Mouse (Mus musculus): ENCODE results near the gene Tmem198.

Tmem198 gene

DNA sequence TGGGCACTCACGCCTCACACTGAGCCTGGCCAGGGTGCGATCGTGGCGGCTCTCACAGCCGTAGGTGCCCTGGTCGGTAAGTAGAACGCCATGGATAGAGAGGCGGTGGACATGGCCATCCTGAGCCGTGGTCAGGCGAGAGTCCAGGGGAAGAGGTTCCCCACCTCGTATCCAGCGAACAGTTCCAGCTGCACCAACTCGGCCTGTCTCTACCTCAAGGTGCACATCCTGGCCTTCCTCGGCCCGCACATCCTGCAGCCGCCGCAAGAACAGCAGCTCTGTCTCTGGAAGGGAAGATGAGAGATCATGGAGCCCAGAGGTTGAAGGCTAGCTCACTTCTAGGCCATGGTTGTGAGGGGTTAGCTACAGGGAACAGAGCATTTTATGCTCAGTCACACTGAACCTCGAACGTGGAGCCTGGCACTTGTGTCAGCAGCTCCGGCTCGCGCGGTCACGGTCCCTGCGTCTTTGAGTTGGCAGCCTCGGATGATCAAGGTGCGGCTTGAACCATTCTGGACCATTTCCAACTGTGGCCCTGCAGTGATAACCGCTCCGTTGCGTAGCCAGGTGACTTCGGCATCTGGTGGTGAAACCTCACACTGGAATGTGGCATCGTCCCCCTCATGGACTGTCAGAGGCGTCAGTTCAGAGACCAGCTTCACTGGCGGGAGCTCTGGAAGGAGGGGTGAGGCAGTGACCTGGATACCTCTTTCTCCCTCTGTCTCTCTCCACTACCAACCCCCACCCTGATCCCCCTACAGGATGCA lies 11.6 kb downstream of the Tmem198 start:
- peak; percentile 7 for DNase-seq

DNA sequence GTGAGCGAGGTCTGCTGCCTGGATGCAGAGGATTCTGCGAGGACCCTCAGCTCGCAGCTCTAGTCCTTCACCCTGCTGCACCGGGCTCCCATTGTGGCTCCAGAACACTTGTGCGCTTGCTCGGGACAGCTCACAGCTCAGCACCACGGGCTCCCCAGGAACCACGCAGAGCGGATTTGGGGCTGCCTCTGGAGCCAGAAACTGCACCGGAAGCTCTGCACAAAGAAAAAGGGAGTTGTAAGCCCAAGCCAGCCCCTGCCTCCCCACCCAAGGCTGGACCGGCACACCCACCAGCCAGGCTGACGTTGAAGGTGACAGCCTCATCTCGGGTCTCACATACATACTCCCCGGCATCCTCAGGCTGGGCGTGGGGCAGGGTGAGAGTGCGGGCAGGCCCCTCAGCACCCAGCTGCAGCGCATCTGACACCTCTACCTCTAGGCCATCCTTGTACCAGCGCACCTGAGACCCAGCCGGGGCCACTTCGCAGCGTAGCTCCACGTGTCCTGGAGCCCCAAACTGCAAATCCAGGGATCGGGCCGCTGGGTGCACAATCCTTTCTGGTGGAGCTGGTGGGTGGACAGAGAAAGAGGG lies 13.3 kb downstream of the Tmem198 start:
- DNase-seq = peak; percentile 4

DNA sequence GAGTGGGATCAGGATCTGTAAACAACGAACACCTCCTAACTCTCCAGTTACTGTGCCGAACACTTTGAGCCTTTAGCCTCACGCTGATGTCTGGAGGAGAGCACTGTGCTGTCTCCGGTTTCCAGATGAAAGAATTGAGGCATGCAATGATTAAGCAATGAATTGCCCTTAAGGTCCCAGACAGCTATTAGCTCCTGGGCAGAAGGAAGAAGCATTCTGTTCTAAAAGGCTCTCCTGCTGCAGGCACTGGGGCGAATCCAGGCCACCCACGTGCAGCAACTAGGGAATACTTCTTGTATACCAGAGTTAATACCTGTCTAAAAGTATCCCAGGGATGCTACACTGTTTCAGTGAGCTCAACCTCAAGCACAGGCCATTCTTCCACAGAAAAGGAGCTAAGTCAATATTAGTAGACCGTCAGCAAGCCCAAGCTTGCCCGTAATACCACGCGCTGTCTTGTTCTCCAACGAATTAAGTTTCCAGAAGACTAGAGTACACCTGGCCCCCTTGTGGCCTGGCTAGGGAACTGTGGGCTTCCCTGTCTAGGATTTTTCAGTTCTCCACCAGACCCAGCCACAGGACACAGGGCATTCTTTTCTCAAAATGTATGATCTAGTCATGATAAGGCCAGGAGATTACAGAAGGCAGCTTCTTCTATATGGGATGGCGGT lies 15.7 kb downstream of the Tmem198 start:
- peak; percentile 63 for DNase-seq

DNA sequence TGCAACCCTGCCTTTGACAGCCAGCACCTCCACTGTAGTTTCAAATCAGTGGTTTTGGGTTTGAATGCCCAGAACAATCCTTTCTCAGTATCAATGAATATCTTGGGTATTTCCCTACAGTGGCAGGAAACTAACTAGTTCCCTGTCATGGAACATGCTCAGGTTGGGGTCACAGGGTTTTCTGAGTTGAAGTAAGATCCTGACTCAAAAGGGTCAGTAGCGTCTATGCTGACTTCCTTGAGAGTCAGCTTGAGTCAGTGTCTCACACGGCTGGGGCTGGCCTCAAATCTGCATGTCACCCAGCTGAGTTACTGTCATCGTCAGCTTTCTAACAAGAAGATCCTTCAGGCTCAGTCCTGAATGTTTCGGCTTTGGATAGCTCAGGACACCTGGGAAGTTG lies 19.6 kb downstream of the Tmem198 start:
- no peak for DNase-seq

DNA sequence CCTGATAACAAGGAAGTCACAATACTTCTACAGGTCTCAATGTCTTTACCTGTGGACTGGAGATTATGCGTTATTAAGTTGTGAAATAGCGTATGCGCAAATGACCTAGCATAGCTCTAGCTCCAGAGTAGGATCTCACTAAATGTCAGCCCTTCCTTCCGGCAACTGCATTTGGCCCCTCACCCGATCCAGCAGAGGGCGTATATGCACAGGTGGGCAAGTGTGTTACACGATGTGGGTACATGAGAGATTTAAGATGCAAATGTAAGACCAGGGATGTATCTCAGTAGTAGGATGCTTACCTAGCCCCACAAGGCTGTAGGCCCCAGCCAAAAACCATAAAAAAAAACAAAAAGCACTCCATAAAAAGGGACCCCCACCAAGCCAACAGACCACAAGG lies 20.1 kb downstream of the Tmem198 start:
- DNase-seq = no peak

DNA sequence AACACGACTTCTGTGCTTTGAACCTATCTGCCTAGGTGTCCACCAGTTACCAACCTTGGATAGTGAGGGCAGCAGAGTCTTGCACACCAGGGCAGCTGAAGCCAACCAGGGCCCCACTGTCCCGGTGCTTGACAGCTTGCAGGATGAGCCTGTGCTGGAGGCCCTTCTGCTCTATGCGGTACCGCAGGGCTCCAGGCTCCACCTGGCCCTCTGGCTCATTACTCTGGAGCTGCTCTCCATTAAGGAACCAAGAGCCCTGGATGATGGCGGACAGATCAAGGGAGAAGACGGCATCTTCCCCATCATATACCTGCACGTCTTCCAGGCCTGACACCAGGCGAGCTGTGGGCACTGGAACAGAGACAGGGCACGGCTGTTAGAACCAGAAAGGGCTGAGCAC lies 22.6 kb downstream of the Tmem198 start:
- no peak for DNase-seq

DNA sequence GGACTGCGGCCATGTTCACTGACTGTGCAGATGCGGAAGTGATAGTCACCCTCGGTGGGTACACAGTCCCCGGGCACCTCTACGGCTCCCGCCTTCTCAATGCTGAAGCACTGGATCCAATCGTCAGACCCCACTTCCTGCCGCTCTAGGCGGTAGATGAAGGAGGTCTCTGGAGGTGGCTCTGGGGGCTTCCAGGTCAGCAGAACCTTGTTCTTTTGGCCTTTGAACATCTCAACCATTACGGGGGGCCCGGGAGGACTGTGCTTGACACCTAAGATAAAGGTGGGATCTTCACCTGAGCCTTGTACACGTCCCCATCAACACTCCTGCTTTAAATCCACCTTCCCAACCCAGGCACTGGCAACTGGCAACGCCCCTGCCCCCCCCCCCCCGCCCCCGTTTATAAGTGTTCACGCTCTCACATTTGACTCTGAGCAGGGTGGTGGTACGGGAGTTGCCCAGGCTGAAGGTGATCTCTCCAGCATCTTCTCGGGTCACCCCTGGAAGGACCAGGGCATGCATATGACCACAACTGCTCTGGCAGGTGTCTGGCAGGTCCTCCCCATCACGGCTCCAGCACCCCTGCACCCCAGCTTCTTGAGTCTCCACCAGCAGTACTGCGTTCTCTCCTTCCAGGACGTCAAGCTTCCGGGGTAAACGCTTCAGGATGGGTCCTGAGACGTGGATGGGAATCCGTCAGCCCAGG lies 23.8 kb downstream of the Tmem198 start:
- no peak for DNase-seq

DNA sequence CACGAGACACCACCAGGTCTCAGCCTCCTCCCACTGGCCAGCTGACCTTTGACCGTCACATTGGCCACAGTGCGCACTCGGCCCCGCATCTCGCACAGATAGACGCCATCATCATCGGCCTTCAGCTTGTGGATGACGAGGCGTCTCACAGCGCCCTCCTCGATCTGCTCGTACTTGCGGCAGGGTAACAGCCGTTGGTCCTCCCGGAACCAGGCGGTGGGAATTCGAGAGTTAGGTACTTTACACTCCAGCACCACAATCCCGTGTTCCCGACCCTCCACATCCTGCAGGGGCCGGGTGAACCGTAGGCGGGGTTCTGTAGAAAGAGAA lies 24.3 kb downstream of the Tmem198 start:
- DNase-seq = no peak

DNA sequence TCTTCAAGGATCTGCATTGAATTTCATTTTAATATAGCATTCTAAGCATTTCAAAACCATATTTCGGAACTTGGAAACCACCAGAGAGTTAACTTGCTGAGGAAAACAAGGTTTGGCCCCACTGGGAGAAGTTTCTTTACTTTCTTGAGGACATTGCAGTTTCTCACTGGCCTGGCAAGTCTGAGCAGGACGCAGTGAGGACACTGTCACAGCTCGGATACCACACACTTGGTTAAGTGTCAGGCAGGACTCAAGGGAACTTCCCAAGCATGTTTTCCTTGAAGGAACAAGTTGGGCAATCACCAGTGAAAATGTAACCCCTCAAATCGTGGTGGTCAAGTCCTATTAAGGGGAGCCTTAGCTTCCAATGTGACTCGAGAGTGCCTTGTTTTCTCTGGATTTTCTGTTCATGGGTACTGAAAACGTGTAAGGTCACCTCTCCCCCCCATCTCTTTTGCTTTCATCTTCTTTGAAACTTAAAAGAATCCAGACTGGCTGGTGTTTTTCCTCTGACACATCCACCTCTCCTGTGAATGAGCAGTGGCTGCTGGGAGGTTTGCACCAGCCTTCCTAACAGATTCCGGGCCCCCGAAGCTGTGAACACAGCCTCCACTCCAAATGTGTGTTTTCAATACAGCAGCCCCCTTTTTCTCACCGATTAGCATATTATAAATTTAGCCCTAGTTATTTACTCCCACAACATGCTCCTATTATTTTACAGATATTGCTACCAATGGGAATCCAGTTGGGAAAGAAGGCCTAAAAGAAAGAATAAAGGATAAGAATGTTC lies 25.1 kb downstream of the Tmem198 start:
- DNase-seq = no peak

DNA sequence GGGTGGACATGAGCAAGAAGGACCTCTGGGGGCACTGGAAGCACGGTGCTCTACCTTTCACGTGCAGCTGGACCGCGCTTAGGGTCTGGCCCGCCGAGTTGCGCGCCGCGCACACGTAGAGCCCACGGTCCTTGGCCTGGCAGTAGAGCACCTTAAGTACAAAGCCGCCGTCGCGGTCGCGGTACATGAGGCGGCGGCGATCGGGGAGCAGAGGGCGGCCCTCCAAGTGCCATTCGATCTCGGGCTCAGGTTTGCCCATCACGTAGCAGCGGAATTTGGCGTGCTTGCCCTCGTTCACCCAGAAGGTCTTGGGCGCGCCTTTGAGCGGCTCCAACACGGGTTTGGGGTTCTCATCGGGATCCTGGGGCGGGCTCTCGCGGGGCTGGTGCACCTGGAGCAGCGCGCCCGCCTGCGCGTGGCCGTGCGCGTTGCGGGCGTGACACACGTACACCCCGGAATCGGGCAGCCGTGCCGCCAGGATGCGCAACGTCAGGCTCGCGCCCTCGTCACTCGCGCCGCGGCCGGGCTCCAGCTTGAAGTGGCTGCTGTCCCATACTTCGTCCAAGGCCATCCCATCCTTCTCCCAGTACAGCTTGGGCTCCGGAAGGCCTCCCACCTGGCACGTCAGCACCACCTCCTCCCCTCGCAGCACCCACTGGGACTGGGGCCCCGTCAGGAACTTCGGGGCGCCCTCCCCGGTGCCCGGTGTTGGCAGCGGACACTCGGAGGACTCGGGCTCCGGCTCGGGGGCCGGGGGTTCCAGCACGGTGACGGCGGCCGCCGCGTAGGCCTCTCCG lies 26.0 kb downstream of the Tmem198 start:
- peak; percentile 74 for DNase-seq

DNA sequence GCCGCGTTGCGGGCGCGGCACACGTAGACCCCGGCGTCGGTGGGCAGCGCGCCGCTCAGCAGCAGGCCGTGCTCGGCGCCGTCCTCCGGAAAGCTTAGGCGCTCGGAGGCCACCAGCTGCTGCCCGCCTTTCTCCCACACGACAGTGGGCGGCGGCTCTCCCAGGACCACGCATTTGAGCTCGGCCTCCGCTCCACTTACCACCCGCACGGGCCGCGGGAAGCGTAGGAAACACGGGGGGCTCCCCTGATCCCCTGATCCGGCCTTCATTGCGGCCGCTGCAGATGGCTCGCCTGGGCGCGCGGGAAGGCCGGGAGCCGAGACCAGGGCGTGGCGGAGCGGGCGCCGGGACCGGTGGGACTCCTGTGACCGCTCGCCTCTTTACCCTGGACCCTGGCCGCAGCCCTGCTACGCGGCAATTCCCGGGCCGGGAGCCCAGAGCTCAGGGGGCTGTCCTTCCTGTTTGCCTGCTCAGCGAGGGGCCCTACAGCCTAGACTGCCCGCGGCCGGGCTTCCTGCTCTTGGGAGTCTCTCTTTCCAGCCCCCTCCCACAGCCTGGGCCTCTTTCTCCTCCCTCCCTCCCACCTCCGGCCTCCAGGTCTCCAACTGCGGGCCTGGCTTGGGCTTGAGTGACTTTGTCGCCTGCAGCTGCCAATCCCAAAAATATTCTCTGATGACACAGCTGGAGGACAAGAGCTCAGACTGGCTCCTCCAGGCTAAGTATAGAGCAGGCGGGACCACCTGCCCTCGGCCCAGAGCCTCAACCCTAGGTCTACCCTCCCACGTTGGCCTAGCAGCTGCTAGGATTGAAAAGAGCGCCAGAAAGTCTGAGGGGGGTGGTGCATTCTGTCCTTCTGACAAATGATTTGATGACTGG lies 26.9 kb downstream of the Tmem198 start, which contains the start of gene Obsl1:
Obsl1 (minus strand) TSS at position 497 of the 876 bp plus-strand sequence.
- peak; percentile 90 for DNase-seq

DNA sequence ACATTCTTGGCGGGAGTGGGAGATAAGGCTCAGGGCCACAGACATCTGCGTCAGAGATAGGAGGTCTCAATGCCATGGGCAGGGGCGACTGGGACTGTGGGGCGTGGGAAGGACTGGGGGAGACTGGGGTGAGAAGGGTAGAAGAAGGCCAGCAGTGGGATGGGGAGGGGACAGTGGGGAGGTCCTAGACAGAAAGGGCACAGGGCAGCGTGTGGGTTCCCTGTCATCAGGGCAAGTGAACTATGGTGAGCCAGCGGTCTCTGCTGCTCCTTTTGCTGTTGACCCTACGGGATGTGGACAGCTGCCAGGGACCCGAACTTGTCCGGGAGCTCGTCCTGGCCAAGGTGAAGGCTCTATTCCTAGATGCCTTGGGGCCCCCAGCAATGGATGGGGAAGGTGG lies 27.7 kb downstream of the Tmem198 start, which contains the start of gene Inha:
Inha (plus strand) TSS at position 72 of the 400 bp plus-strand sequence.
- DNase-seq = no peak

DNA sequence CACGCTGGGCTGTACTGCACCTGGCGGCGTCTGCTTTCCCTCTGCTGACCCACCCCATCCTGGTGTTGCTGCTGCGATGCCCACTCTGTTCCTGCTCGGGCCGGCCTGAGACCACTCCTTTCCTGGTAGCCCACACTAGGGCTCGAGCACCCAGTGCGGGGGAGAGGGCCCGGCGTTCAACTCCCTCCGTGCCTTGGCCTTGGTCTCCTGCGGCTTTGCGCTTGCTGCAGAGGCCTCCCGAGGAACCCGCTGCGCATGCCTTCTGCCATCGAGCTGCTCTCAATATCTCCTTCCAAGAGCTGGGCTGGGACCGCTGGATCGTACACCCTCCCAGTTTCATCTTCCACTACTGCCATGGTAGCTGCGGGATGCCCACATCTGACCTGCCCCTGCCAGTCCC lies 30.3 kb downstream of the Tmem198 start:
- DNase-seq = no peak

DNA sequence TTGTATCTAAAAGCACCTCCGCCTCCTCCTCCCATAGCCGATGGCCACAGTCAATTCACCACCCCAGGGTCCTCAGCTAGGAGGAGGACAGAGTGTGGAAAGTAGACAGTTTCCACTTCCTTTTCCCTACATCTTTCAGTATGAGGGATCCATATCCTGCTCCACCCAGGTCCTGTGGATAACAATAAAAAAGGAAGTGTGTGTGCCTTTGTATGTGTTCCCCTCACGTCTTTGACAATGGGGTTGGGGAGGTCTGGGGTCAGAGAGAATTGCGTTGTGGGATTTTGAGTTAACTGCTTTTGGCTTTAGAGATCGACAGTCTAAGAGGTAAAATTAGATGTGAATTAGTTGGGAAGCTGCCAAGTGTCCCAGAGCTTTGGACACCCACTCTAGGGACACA lies 30.8 kb downstream of the Tmem198 start:
- DNase-seq = no peak

DNA sequence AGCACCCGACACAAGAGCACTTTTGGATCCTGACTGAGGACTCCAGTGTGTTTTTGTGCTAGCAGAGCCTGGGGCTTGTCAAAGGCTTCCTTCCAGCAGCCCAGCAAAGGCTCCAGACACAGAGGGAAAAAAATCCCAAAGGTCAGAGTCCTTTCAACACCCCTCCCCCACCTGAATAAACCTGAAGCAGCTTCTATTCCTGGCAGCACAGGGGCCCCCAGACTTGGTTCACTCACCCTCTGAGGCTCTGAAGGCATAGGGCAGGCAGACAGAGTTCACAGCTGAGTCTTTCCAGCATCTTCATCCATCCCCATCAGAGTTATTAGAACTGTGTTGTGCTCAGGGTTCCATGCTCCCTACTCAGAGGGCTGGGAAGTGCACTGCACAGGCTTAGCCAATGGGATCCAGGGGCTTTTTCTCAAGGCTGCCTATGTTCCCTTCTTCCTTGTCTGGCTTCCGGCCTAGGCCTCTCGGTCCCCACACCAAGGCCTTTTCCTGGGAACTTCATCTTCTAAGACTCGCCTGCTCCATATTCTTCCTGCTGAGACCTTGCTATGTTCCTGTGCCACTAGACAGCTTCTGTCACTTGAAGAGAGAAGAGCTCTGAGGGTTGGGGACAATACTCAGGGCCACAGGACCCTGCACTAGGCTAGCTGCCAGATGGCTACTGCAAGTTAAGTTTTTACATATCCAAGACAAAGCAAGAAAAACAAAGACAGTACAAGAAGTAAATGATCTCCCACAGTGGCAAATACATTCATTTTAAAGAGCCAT lies 32.3 kb downstream of the Tmem198 start:
- peak; percentile 54 for DNase-seq

DNA sequence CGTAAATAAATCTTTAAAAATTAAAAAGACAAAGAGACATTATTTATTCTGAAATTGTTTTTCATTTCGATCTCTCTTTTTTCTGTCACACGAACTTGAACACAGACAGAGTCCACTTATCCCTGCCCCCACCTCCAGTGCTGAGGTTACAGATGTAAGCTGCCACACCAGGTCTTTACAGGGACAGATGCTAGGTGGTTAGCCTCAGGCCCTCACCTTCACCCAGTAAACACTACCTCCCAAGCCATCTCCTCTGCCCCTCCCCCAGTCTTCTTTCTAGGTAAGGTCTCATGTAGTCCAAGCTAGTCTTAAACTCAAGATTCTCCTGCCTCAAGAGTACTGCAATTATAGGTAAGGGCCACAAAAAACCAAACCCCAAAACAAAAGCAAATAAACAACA lies 33.2 kb downstream of the Tmem198 start:
- no peak for DNase-seq

DNA sequence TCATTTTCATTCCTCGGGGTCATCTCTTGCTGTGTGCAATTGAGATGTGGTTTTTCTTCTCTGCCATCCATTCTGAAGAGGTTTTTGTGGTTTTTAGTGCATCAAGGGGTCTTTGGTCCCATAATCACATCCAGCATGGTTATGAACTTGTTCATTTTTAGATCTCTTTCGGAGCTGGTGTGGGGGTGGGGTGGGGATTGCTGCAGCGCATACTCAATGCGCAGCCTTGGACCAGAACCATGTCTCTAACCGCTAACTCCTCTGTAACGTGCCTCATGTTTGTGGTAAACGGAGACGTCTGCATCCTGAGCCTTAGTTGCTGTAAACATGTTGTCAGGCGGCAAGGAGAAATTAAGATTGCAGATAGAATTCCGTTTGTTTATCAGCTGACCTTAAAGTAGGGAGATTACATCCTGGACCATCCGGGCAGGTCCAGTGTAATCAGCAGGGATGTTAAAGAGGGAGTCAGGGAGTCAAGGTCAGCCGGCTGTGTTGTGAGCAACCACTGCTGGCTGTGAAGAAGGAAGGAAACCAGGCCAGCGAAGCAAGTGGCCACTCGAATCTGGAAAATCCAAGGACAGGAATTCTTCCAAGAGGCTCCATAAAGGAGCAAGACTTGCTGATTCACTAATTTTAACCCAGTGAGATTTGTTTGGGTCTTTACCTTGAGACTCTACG lies 37.5 kb downstream of the Tmem198 start:
- no peak for DNase-seq

DNA sequence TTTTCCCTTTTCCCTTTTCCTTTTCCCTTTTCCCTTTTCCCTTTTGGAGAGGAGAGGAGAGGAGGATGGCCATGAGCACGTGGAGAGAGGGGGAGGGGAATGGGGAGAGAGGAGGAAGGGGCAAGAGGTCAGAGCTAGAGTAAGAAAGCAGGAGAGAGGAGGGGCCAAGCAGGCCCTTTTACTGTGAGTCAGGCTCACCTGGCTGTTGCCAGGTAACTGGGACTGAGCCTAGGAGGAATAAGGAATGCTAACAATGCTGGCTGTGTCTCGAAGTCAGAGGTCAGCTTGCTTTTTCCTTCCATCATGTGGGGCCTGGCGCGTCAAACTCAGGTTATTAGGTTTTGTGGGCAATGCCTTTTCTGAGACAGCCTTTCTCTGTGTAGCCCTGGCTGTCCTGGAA lies 38.7 kb downstream of the Tmem198 start:
- no peak for DNase-seq

DNA sequence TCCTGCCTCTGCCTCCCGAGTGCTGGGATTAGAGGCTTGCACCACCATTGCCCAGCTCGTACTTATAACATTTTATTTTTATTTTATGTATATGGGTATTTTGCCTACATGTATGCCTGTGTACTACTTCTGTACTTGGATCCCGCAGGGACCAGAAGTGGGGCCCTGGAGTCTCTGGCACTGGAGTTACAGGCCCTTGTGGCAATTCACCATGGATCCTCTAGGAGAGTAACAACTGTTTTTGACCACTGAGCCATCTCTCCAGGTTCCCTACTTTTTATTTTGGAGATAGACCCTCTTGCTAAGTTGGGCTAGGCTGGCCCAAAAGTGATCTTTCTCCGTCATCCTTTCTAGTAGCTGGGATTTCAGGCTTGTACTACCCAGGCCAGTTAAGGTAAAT lies 39.1 kb downstream of the Tmem198 start:
- DNase-seq = no peak
